Mouse (Mus musculus) megakaryocyte, embryonic 14.5 days (primary cell): ENCODE results near the gene Ampd2.

Experiments used
- FLI1 ChIP-seq: IDR thresholded peaks from 2 replicates; pipeline ENCODE4 v1.6.1; 2012; ENCODE audit warnings: low read length, inconsistent platforms, mixed read lengths
- GATA1 ChIP-seq: IDR thresholded peaks from 3 replicates; pipeline ENCODE4 v1.6.1; 2012; ENCODE audit warnings: mixed read lengths, low read length, inconsistent platforms, borderline replicate concordance

GRCm38 (mm10) chr3:108088842-108089380 is 2.5 kb upstream of the Ampd2 start:
- TF ChIP-seq GATA1 (no peak), FLI1 (no peak)
